Mouse (Mus musculus) midbrain, postnatal 0 days (tissue): ENCODE data around the gene Tbl3. TPM values are rescaled to one million over a fixed set of nuclear protein-coding genes. Genes with fewer than 3 reads are reported as not detected.
"Not testable (repeated sequence)": the region's sequence is repeated elsewhere in the genome, so short reads cannot be mapped to it uniquely, and the experiment has no call there.

Experiments used
- ATAC-seq: fragments of 200-750 bp; cut with Nextera tagmentation; 2 replicates; pipeline ENCODE4 v1.8.0; 2017; ENCODE audit warnings: moderate number of reproducible peaks, mild to moderate bottlenecking, moderate TSS enrichment, moderate library complexity; ENCODE audit not compliant: low FRiP score
- DNase-seq: peaks from one replicate; pipeline ENCODE4 v3.0.0-alpha.2; 2015; ENCODE audit warnings: low spot score
- H3K27ac ChIP-seq: fragments of 300-500 bp; sonication (generic); 2 replicates; pipeline ENCODE4 v1.5.1; 2014; ENCODE audit warnings: low read depth, mild to moderate bottlenecking, low read length, mixed read lengths
- H3K27me3 ChIP-seq: fragments of 300-500 bp; sonication (generic); 2 replicates; pipeline ENCODE4 v1.6.1; 2014; ENCODE audit warnings: low read length, control low read depth, mixed read lengths; ENCODE audit not compliant: insufficient read depth
- H3K36me3 ChIP-seq: fragments of 300-500 bp; sonication (generic); 2 replicates; pipeline ENCODE4 v1.6.1; 2014; ENCODE audit warnings: low read length, control low read depth, mixed read lengths; ENCODE audit not compliant: insufficient read depth
- H3K4me1 ChIP-seq: fragments of 300-500 bp; sonication (generic); 2 replicates; pipeline ENCODE4 v1.6.1; 2014; ENCODE audit warnings: mild to moderate bottlenecking, control low read depth, antibody characterized with exemption, low read length, mixed read lengths; ENCODE audit not compliant: insufficient read depth
- H3K4me2 ChIP-seq: fragments of 300-500 bp; sonication (generic); 2 replicates; pipeline ENCODE4 v1.6.1; 2014; ENCODE audit warnings: low read depth, mild to moderate bottlenecking, low read length, mixed read lengths; ENCODE audit not compliant: poor library complexity, severe bottlenecking
- H3K4me3 ChIP-seq: fragments of 300-500 bp; sonication (generic); 2 replicates; pipeline ENCODE4 v1.5.1; 2014; ENCODE audit warnings: low read depth, mild to moderate bottlenecking, low read length, moderate library complexity
- H3K9ac ChIP-seq: fragments of 300-500 bp; sonication (generic); replicated peaks from 2 replicates; pipeline ENCODE4 v1.6.1; 2014; ENCODE audit warnings: mild to moderate bottlenecking, low read length, moderate library complexity, mixed read lengths; ENCODE audit not compliant: poor library complexity, severe bottlenecking
- H3K9me3 ChIP-seq: fragments of 300-500 bp; sonication (generic); 2 replicates; pipeline ENCODE4 v1.6.1; 2016; ENCODE audit warnings: low read length, control low read depth
- CTCF ChIP-seq: IDR thresholded peaks from 2 replicates; pipeline ENCODE4 v1.5.1; 2016; ENCODE audit warnings: antibody characterized with exemption, mild to moderate bottlenecking
- WGBS: fragments of 180-500 bp; shearing (Covaris S2); extraction: QIAGEN DNeasy Blood & Tissue Kit; methylation state at CpG from one replicate; pipeline ENCODE4 v1.1.7; 2014; 5-methylcytosine and 5-hydroxymethylcytosine counted together
- polyA plus RNA-seq: library from polyadenylated mRNA; unstranded; fragments of >200 nt; fragmentation: Nextera tagmentation; extraction: Ambion mirVana; gene quantifications from 2 replicates; pipeline ENCODE4 v1.2.1, GENCODE M21; 2015
- total RNA-seq: library from RNA; depleted of rRNA; stranded (reverse); fragments of >200 nt; gene quantifications from 2 replicates; pipeline ENCODE4 v1.2.3, GENCODE M21; 2014

Tbl3 gene
- total and polyA plus RNA-seq, 2 experiments from 2014 or later, result 38.2 to 56.4 TPM

- WGBS, result 4% methylated on average over 12 of the region's 12 CpGs
- H3K9me3 ChIP-seq, result no peaks in the 10 kb centered on the region
- H3K27ac ChIP-seq, result peak overlapping the region; percentile 75
- DNase-seq (no peak), ATAC-seq (no peak)
- no peaks in the 10 kb centered on the region; the same call in none of the 2 replicates for H3K4me1 ChIP-seq
- no peaks in the 10 kb centered on the region for H3K27me3 ChIP-seq
- H3K4me3 ChIP-seq, result peak overlapping the region; percentile 70
- peaks cover 10% of the 10 kb centered on the region; the same call in 1 of the 2 replicates for H3K36me3 ChIP-seq
- H3K9ac ChIP-seq, result peak overlapping the region; percentile 86
- peak overlapping the region; percentile 68 for H3K4me2 ChIP-seq
- TF ChIP-seq CTCF, result no peak
Observed at GRCm38 (mm10) chr17:24723122-24723880, 15.8 kb upstream of the Tbl3 start.

GRCm38 (mm10) chr17:24722220-24722924 is 14.9 kb upstream of the Tbl3 start:
- 0 out of 2 replicates have a peak overlapping the region, but pooled peaks have one; percentile 2 for H3K4me2 ChIP-seq
- 37% methylated on average over 13 of the region's 13 CpGs for WGBS
- DNase-seq (no peak), ATAC-seq (no peak)
- no peaks in the 10 kb centered on the region for H3K9me3 ChIP-seq
- no peaks in the 10 kb centered on the region for H3K27me3 ChIP-seq
- H3K9ac ChIP-seq, result no peak overlapping the region
- peaks cover 10% of the 10 kb centered on the region; the same call in 1 of the 2 replicates for H3K36me3 ChIP-seq
- TF ChIP-seq CTCF, result no peak
- no peak overlapping the region for H3K27ac ChIP-seq
- no peaks in the 10 kb centered on the region; the same call in none of the 2 replicates for H3K4me1 ChIP-seq
- no peak overlapping the region for H3K4me3 ChIP-seq

GRCm38 (mm10) chr17:24721383-24721955 is 14.0 kb upstream of the Tbl3 start:
- not testable (repeated sequence) for H3K9me3 ChIP-seq, H3K4me1 ChIP-seq, H3K27ac ChIP-seq, H3K36me3 ChIP-seq, ATAC-seq, H3K27me3 ChIP-seq, DNase-seq, H3K9ac ChIP-seq
- WGBS, result 70% methylated on average over 7 of the region's 7 CpGs
- peak overlapping the region; percentile 28 for H3K4me2 ChIP-seq
- H3K4me3 ChIP-seq, result peak overlapping the region; percentile 19; the same call in 1 of the 2 replicates

- Histone ChIP-seq H3K4me3 (peak overlapping the region; percentile 74), H3K27ac (peak overlapping the region; percentile 32), H3K36me3 (peaks cover 13% of the 10 kb centered on the region; the same call in 1 of the 2 replicates), H3K9ac (peak overlapping the region; percentile 83), H3K4me2 (peak overlapping the region; percentile 61)
- H3K9me3 ChIP-seq, H3K4me1 ChIP-seq, H3K27me3 ChIP-seq, DNase-seq, ATAC-seq: not testable (repeated sequence)
- 1% methylated on average over 11 of the region's 11 CpGs for WGBS
Observed at GRCm38 (mm10) chr17:24720616-24721015, 13.2 kb upstream of the Tbl3 start.

- H3K9ac ChIP-seq, result peak overlapping the region; percentile 94
- peak overlapping the region; percentile 87 for H3K27ac ChIP-seq
- peak; percentile 96 for ATAC-seq
- no peaks in the 10 kb centered on the region for H3K9me3 ChIP-seq
- peak overlapping the region; percentile 61 for H3K4me2 ChIP-seq
- peak overlapping the region; percentile 74 for H3K4me3 ChIP-seq
- peak; percentile 99 for DNase-seq
- H3K27me3 ChIP-seq, result no peaks in the 10 kb centered on the region
- H3K4me1 ChIP-seq, result no peaks in the 10 kb centered on the region; the same call in none of the 2 replicates
- TF ChIP-seq CTCF, result peak; percentile 15; the same call in 1 of the 2 replicates
- H3K36me3 ChIP-seq, result peaks cover 13% of the 10 kb centered on the region; the same call in 1 of the 2 replicates
- WGBS, result under 1% methylated on average over 61 of the region's 61 CpGs
Observed at GRCm38 (mm10) chr17:24719494-24720222, 12.2 kb upstream of the Tbl3 start.
